Mouse (Mus musculus) ES-Bruce4 (cell line): ENCODE measurements around the gene Lin7b.

ENCODE experiments used
- CTCF ChIP-seq: IDR thresholded peaks from one replicate; pipeline ENCODE4 v1.8.1; 2011; ENCODE audit warnings: low read depth, low read length
- EP300 ChIP-seq: IDR thresholded peaks from 2 replicates; pipeline ENCODE4 v1.6.1; 2011; ENCODE audit warnings: low read depth, low read length; ENCODE audit not compliant: insufficient read depth
- POLR2A ChIP-seq: IDR thresholded peaks from one replicate; pipeline ENCODE4 v1.8.1; 2011; ENCODE audit warnings: low read length; ENCODE audit not compliant: insufficient read depth

GRCm38 (mm10) chr7:45333431-45333982 is 36.9 kb downstream of the Lin7b start, which contains the start of gene Trpm4:
- TF ChIP-seq CTCF (no peak), EP300 (peak; percentile 47; the same call in 1 of the 2 replicates), POLR2A (no peak)
